Mouse (Mus musculus) frontal cortex, postnatal 10 days (tissue): Measurements from ENCODE around the gene Arid1a.

Source experiments
- DNase-seq, 2 experiments: peaks; one replicate each; pipeline ENCODE4 v3.0.0; 2022; ENCODE audit warnings: low spot score in 2 of 2, mixed read lengths in 1 of 2

Arid1a gene

DNA sequence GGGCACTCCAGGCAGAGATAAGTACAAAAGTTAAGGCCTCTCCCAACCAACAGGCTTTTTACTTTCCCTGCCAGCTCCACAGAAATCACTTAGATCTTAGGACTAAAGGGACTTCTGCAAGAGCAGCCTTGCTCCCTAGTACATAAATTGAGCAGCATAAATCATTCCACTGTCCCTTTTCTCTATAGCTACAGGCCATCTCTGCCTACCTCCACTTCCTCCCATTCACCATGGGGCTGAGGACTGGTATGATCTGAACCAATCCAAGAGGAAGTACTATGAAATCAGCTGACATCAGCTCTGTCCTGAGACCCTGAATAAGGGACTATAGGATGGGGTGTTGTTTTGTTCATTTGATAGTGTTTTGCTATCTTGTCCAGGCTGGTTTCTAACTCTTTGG lies 26.4 kb downstream of the Arid1a start:
- no peak for DNase-seq

DNA sequence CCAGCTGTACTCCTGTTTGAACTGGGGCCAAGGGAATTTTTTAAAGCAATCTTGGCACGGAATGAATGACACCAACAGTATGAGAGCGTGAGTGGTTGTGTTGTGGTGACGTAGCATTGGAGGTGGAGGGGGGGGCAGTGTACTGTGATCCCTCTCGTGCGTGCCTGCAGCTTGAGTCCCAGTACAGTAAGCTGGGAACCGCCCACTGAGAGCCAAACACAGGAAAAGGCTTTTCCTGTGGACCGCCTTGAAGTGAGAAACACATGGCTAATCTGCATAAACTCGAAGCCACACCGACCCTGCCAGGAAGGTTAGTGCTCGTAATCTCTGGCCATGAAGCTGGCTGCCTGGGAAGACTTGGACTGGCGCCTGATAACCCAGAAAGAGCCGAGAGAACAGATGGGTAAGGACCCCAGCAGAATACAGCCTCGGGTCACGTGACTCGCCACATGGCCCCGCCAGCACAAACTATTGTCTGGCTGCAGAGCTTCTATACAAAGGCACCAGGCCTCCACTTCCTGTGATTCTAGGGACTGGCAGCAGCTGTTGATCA lies 27.0 kb downstream of the Arid1a start:
- DNase-seq = peak; percentile 86

DNA sequence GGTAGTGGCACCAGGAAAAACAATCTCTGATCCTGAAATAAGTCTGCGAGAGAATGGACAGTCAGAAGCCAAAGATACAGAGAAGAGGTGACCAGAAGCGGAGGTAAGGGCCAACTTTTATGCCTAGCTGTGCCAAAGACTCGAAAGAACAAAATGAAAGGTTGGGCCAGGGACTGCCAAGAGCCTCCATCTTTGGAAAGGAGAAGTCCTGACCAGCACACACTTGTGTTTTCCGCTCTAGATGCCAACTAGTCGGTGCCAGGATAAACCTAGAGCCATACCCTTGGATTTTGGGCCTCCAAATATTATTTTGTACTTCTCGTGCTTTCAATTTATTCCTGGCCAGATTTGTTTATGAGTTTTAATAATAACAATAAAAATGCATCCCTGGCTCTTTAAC lies 27.6 kb downstream of the Arid1a start:
- no peak for DNase-seq

DNA sequence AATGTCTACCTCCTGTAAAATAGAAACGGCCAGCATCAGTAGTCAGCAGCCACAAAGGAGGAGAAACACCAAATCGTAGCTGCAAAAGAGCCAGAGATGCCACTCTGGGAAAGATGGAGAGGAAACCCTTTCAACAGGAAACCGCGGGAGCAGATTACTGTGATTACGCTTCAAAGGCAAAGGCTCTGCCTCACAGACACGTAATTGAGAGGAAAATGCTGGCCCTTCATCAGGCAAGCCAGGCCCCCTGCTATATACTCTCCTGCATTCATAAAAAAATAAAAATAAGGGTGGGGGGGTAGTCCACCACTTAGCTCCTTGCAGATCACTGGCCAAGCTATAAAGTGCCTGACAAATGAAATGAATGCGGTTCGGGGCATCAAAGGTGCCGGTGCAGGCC lies 28.3 kb downstream of the Arid1a start:
- DNase-seq = no peak

DNA sequence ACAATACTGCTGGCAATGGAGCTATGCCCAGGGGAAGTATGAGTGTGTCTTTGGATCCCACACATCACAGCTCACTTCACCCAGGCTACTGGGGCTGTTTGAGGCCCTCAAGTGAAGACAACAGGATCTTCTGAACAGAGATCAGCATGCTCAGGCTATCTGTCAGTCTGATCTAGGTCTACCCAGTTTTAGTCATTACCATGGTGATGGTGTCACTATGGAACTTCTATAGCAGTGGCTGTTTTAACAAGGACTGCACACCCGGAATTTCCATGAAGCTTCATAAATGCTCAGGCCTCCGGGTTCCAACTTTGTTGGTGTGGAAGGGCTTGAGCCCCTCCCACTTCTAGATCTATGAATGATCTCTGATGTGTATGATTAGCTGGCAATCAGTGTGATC lies 30.9 kb downstream of the Arid1a start:
- no peak for DNase-seq

DNA sequence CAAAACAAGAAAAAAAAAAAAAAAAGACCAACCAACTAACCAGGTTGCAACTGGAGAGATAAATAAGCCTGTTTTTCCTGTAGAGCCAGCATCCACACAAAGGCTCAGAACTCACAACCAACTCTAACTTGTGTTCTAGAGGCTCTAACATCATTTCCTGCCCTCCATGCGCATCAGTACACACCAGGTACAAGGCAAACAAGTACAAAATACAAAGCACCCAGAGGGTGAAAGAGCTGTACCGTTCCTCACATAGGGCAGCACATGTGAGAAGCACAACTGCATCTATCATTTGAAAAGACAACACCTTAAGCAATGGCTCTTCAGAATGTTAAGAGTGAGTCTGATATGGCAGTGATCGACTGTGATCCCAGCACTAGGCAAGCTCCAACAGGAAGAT lies 36.8 kb downstream of the Arid1a start:
- no peak for DNase-seq

DNA sequence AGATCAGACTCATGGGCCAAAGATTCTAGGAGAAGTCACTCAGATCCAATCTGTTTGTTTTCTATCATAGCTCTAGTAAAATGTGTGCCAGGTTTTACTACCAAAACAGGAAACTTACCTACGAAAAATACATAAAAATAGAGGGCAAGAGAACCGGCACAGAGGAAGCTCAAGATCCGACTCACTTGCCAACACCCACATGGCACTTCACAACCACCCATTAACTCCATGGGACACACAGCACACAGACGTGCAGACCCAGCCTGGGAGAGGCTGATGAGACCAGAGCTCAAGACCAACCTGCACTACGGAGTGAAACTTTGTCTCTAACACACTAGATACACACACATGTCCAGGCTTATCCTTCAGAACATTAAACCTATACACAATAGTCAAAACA lies 43.8 kb downstream of the Arid1a start:
- DNase-seq = no peak

DNA sequence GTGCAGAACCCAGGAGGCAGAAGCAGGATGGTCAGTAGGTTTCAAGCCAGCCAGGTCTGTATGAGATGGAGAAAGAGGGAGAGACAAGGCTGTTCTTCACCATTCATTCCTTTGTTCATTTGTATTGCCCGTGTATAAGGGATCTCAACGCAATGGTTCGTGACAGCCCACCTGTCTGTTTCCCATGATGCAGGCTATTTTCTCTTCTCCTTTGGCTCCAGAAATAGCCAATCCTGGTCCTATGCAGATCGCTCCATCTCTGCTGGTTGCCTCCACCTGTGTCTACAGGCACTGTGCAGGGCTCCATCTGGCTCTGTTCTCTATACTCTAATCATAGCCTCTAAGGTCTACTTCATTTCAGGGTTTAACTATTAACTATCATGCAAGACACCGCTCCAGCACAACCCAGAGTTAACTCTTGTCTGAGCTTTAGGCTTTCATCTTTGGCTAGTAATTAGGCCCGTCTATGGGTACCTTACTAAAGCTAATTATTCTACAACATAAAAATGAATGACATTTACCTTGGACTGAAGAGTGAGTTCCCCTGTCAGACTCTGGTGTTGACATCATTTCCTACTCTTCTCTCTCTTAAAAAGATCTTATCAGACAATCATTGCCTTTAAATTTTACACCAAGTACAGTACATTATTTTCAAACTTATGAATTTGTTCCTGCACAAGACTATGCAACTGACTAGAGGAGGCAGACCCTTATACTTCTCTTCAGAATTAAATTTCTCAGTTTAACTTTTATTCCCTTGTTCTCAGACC lies 45.1 kb downstream of the Arid1a start:
- no peak for DNase-seq

DNA sequence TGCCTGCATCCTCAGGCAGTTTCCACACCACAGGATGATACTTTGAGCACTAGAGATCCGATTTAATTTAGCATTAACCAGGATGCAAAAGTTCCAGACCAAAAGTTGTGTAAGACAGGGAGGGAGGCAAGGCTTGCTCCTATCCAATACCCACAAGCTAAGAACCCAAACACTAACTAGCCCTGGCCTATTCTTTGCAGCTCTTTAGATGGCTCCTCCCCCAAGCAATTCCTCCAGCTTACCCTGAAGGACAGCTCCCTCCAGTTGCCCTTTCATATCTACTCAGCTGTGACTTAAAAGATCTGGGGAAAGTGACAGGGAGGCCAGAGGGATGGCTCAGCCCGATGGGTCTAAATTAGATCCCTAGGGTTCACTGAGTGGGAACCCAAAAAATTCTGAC lies 47.2 kb downstream of the Arid1a start:
- DNase-seq = no peak

DNA sequence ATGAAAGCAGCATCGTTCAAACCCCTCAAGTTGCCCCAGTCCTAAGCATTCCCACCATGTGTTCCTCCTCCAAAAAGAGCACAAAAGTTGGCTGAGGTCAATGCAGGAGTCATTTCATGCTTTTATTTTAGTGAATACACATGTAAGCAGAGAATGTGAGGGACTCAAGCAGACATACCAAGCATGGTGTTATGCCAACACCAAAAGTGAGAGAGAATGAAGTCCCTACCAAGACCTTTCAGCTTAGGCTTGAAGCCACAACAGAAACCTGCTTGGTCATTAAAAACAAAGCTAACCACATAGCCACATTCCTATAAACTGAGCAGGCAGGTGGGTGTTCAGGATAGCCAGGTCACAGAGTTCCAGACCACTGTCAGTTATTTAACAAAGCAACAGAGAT lies 49.1 kb downstream of the Arid1a start:
- DNase-seq = no peak

DNA sequence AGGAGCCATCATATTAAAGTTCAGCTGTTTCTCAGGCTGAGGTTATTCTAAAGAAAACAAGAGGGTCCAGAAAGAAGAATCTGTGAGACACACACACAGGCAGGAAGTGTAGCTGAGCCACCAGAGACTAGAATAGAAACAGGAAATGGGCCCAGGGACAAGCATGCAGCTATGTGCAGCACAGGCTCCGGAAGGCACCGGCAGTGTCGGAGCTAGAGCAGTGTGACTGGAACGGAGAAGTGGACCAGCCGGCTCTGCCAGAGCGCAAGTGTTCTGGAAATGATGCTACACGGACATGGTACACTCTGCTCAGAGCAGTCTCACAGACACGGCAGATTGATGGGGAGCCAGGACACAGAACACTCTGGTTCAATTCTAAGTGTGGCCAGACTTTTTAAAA lies 49.6 kb downstream of the Arid1a start:
- DNase-seq = peak; percentile 43 to 48

DNA sequence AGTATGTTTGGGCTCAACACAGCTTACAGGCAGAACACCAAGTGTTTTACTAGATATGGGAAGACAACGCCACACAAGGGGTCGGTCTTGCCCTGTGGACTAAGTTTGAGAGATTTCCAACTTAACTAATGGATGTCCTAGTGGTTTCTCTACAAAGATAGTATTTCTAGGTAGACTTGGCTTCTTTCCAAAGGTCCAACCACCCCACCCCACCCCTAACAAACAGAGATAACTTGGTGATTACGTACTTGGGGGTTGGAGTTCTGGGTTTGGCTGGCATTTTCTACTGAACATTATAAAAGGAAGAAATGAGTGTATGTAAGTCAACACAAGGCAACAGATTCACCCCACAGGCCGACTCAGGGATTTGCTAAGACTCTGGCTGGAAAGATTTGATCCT lies 51.5 kb downstream of the Arid1a start:
- DNase-seq = no peak

DNA sequence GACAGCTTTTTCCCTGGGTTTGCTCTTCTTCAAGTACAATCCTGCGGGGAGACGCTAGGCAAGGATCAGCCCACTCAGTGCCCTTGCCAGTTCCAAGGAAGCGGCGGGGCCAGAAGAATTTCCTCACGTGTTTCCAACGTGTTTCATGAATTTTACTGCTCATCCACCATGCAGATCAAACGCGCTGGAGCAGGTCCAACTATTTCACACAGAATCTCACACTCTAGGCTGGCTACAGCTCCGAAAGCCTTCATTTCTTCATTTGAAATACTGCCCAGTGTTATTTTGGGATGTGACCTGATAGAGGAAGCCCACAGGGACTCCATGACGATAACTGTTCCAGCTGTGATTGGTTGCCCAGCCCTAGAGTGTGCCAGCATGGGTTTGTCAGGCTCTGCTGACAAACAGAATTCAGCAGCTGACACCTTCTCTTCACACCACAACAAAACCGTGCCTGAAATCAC lies 55.6 kb downstream of the Arid1a start:
- peak; percentile 39 to 52 for DNase-seq

DNA sequence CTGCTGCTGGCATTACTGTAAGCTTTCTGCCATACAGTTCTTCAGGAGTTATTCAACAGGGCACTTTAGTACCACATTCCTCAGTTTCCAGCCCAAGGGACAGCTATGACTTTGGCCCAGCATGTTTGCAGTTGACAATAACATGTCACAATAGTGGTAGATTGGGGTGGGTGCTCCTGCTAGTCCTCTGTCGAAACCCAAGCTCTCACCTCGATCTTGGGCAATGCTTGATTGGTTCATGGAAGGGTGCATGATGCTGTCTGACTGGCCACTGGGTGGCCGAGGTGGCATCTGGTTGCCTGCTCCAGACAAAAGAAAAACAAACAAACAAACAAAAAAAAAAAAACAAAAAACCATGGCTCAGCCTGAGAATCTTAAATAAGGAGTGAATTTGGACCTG lies 61.2 kb downstream of the Arid1a start:
- DNase-seq = no peak

DNA sequence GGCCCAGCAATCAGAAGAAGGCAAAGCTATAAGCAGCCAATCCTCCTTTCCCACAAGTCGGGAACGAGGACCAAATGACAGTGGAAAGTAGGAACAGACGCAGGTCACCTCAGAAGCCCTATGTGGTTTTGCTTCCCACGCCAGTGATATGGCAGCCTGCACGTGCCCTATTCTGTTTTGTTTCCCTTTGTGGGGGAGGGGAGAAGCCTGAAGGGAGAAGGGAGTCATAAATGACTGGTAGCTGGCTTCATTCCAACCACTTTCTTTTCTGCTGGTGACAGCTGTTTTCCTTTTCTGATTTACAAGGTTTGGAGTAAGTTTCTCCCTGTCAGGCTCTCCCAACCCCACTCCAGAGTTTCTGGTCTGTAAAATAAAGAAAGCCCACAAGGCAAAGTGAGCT lies 66.3 kb downstream of the Arid1a start:
- DNase-seq = no peak

DNA sequence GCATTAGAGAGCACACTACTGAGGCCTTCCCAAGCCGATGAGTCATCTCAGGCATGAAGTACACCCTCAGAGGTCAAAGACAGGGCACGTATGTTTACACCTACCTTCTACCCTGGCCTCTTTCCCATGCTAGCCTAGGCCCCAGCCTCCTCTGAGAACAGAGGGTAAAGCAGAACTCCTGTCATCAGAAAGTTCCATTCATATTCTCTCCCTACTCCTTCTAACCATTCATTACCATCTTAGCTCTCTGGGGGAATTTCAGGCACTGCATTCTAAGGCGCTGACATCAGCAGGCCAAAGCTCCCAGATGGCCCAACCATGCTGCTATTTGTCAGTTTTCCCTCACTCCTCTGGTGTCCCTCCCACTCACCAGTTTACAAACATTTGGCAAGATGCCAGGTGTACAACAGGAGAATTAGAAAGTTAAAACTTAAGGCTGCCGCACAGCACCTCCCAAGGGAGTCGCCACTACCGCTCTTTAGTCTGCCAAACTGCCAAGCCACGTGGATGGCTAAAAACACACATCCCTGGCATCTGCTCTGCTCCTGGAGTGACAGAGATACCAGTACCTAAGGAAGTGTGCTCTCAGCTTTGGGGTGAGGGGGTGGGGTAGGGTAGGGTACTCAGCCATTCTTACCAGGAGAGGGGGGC lies 68.0 kb downstream of the Arid1a start:
- no peak for DNase-seq

DNA sequence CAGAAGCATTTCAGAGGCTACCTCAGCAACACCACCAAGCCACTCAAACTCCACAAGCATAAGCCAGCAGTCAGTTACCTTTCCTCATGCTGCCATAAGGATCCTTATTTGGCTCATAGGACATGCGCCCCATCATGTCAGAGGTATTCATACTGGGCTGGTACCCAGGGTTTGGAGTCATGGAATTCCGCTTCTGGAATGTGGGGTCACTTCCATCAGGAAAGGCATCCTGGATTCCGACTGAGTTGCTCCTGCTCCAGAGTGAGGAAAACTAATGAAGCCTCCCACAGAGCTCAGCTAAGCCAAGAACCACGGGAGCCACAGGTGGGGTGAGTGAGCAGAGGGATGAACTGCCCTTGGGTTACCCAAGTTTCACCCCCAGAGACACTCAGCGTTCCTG lies 69.4 kb downstream of the Arid1a start:
- DNase-seq = no peak

DNA sequence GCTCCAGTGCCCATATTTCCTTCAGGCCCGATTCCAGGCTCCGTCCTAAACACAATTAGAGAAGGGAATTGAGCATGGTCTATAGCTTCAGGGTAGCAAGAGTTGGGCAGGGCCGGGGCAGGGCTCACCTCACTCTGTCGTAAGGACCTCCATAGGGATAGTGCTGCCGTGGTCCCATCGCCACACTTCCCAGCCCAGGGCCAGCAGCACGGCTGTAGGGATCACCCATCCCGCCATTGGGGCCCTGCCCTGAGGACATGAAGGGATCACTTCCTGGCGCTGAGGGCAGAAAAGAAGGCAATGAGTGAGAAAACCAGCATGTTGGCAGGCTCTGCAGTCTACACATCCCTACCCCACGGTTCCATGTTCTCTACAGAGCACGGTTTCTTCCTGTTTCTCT lies 70.1 kb downstream of the Arid1a start:
- no peak for DNase-seq

DNA sequence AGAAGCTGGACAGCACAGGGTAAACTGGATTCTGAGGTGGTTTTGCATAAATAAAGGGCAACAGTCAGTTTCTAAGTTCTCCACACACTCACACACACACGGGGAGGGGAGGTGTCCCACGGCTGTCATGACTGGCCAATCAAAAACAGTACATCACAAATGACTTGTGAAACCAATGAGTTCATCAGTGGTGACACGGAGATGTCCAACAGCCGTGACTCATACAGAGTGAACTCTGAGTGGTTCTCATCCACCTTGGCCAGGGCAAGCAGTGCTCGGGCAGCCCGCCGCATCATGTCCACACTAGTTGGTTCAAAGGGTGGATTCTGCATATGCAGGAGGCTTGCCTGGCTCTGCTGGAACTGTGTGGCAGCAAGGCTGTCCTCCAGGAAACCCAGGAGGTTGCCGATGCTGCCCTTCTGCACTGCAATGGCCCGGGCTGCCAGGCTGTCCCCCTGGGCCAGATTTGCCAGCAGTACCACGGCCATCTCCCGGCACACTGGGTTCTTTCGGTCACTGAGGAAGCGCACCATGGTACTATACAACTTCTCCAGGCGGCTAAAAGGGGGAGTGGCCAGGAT lies 76.3 kb downstream of the Arid1a start:
- no peak for DNase-seq

DNA sequence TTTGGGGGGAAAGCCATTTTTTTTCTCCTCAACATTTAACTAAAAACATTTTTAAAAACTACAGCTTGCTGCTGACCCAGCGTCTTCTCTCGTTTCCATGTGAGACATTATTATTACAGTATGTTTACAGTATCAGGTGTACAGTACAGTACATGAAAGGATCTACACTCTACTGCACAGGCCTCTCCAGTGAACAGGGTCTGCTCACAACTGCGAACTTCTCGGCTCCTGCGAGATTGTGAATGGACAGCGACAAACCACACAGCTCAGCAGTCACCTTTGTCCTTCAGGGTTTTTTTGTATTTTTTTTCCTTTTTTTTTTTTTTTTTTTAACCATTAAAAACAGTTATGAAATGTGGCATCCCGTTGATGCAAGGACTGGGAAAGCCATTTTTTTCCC lies 76.9 kb downstream of the Arid1a start:
- no peak for DNase-seq

DNA sequence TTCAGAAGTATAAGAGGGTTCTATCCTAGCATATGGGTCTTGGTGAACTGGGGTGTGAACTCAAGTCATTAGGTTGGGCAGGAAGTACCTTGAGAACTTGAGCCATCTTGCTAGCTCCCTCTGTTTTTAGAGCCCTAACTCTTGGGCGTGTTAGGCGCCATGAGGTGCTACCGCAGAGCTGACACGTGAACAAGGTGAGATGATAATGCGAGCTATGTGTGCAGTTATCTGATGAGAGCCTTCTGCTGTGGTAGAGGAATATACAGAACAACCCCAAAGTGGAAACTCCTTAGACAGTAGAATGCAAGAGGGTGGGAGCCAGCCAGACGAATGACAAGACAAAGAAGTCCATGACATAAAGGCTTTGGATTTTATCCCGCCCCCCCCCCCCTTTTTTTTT lies 79.3 kb downstream of the Arid1a start:
- no peak for DNase-seq

DNA sequence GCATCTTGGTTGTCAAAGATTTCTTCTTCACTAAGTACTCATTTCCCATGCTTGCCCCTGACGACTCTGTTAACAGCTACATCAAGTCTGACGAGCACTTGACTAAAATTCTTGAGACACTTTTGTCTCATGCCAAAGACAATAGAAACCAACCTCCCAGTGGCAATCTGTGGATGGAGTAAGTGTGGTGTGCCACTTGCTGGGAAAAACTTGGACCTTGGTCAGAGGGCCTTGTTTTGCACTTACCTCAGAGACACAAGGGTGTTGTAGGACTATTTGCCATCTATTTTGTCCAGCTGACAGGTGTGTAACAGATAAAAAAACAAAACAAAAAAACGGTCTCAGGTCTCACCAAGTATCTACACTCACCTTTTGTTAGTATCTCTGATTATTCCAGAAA lies 80.4 kb downstream of the Arid1a start:
- DNase-seq = no peak

DNA sequence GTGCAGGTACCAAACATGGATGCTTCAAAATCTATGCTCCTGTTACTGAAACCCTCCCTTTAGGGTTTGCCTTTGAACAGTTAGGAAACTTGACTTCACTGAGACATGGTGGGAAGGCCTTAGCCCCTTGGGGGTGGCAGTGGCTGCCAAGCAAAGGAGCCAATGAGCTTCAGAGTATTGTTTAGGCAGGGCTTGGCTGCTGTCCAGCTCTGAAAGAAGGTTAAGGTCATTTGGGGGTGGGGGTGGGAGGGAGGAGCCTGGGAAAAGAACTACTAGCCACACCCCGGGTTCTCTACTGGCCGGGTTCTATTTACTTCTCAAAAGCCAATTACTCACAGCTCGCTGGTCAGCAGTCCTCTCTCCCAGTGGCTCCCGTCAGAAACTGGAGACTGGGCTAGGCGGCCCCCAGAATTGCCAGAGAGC lies 81.0 kb downstream of the Arid1a start:
- DNase-seq = peak; percentile 52 to 60
